Comparison of ENCODE assay signal across 9 mouse cellular contexts in the genomic region with DNA sequence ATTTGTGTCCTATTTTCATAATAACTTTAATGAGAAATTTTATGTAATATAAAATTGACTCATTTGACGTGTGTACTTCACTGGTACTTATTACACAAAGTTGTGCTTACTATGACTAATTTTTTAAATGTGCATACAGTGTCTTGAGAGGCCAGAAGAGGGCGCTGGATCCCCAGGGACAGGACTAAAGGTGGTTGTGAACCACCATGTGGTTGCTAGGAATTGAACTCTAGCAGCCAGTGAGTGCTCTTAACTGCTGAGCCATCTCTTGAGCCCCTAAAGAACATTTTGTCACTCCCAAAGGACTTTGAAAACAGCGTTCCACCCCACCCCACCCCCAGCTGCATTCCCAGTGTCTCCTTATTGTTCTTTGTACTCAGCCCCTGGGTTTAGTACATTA.
A peak's percentile ranks its signal among the peaks of the same experiment; 100 is the strongest.
DNase-seq lines count a peak whose midpoint lies in the region; ATAC-seq and TF ChIP-seq lines count a peak whose summit lies in the region.
"Had no signal": no experiment of that assay in that cellular context is flagged by ENCODE, and none has a peak within 500 bp of the region (broad histone marks: within the 10 kb centered on the region; RNA-seq: fewer than 3 reads in every experiment).

No protein-coding gene starts in this region.

- H3K9me3 ChIP-seq in hindbrain, embryonic 10.5 days = no peaks in the 10 kb centered on the region
- H3K9me3 ChIP-seq in hindbrain, embryonic 14.5 days (ENCODE audit: control insufficient read depth, low read length) = no peaks in the 10 kb centered on the region
- H3K9me3 ChIP-seq in forebrain, embryonic 16.5 days (ENCODE audit: control insufficient read depth, low read length) = no peaks in the 10 kb centered on the region
- H3K9me3 ChIP-seq: embryonic facial prominence, embryonic 13.5 days had no signal

- no peaks in the 10 kb centered on the region for H3K27me3 ChIP-seq in hindbrain, embryonic 10.5 days (ENCODE audit: insufficient read depth, poor library complexity, severe bottlenecking)
- H3K27me3 ChIP-seq in hindbrain, embryonic 14.5 days (ENCODE audit: control insufficient read depth, insufficient read depth, low read length) = no peaks in the 10 kb centered on the region
- H3K27me3 ChIP-seq in forebrain, embryonic 16.5 days (replicated peaks; ENCODE audit: control insufficient read depth, insufficient read depth, low read length) = no peaks in the 10 kb centered on the region
- H3K27me3 ChIP-seq: embryonic facial prominence, embryonic 13.5 days had no signal

- H3K36me3 ChIP-seq in hindbrain, embryonic 10.5 days = peaks cover 6% of the 10 kb centered on the region; the same call in 1 of the 2 replicates
- no peaks in the 10 kb centered on the region; the same call in 1 of the 2 replicates for H3K36me3 ChIP-seq in hindbrain, embryonic 14.5 days (replicated peaks; ENCODE audit: control insufficient read depth, insufficient read depth)
- H3K36me3 ChIP-seq in forebrain, embryonic 16.5 days (ENCODE audit: control insufficient read depth, insufficient read depth) = no peaks in the 10 kb centered on the region
- H3K36me3 ChIP-seq: embryonic facial prominence, embryonic 13.5 days had no signal

- H3K27ac ChIP-seq in hindbrain, embryonic 10.5 days = no peak overlapping the region
- H3K27ac ChIP-seq in hindbrain, embryonic 14.5 days = no peak overlapping the region
- H3K27ac ChIP-seq in forebrain, embryonic 16.5 days (ENCODE audit: low read length) = no peak overlapping the region
- H3K27ac ChIP-seq: embryonic facial prominence, embryonic 13.5 days had no signal

- H3K4me1 ChIP-seq in hindbrain, embryonic 10.5 days (replicated peaks) = no peaks in the 10 kb centered on the region
- no peaks in the 10 kb centered on the region for H3K4me1 ChIP-seq in hindbrain, embryonic 14.5 days (replicated peaks; ENCODE audit: control insufficient read depth, insufficient read depth, low read length)
- H3K4me1 ChIP-seq in lung, adult 2 months (ENCODE audit: control insufficient read depth, insufficient read depth, low read length) = 0 out of 2 replicates have a peak, but pooled peaks cover 2% of the 10 kb centered on the region
- no peaks in the 10 kb centered on the region for H3K4me1 ChIP-seq in forebrain, embryonic 16.5 days (replicated peaks; ENCODE audit: control insufficient read depth, insufficient read depth, low read length)
- H3K4me1 ChIP-seq: embryonic facial prominence, embryonic 13.5 days had no signal

- H3K9ac ChIP-seq in hindbrain, embryonic 14.5 days = no peak overlapping the region
- H3K9ac ChIP-seq in forebrain, embryonic 16.5 days (replicated peaks; ENCODE audit: low read depth, low read length) = no peak overlapping the region
- H3K9ac ChIP-seq: embryonic facial prominence, embryonic 13.5 days had no signal

- peak; percentile 67 for TF ChIP-seq CTCF in lung, adult 2 months (IDR thresholded peaks at IDR 0.05; ENCODE audit: insufficient read depth, low read length)

- H3K4me2 ChIP-seq in hindbrain, embryonic 14.5 days (replicated peaks) = no peak overlapping the region
- H3K4me2 ChIP-seq in forebrain, embryonic 16.5 days (ENCODE audit: low read length) = no peak overlapping the region
- H3K4me2 ChIP-seq: embryonic facial prominence, embryonic 13.5 days had no signal

- no peak overlapping the region for H3K4me3 ChIP-seq in hindbrain, embryonic 10.5 days
- H3K4me3 ChIP-seq in hindbrain, embryonic 14.5 days (replicated peaks; ENCODE audit: low read length) = no peak overlapping the region
- H3K4me3 ChIP-seq in lung, adult 2 months (replicated peaks; ENCODE audit: extremely low read depth, low read depth, low read length) = no peak overlapping the region
- H3K4me3 ChIP-seq in forebrain, embryonic 16.5 days (replicated peaks; ENCODE audit: low read length) = no peak overlapping the region
- H3K4me3 ChIP-seq: embryonic facial prominence, embryonic 13.5 days had no signal

- peak; percentile 42 for DNase-seq in hindbrain, embryonic 10.5 days (ENCODE audit: low spot score)
- no peak for DNase-seq in hindbrain, embryonic 14.5 days (ENCODE audit: low spot score)
- peak; percentile 81 to 84 for DNase-seq in B cell, adult 2 months
- peak; percentile 33 for DNase-seq in WW6 (ENCODE audit: low read depth, low spot score)
- peak; percentile 49 for DNase-seq in embryo, embryonic 11 days
- peak; percentile 64 for DNase-seq in lung, adult 2 months
- peak; percentile 75 for DNase-seq in testis, postnatal 10 days (ENCODE audit: low spot score)

- TF ChIP-seq POLR2A in lung, adult 2 months (IDR thresholded peaks at IDR 0.05; ENCODE audit: borderline replicate concordance, extremely low read depth, low read depth, low read length) = no peak

- WGBS in hindbrain, embryonic 10.5 days = 42% methylated on average over 3 of the region's 3 CpGs
- 41% methylated on average over 3 of the region's 3 CpGs for WGBS in hindbrain, embryonic 14.5 days
- WGBS in lung, adult 2 months = 46% methylated on average over 3 of the region's 3 CpGs
- 44% methylated on average over 3 of the region's 3 CpGs for WGBS in forebrain, embryonic 16.5 days

- no peak for ATAC-seq in hindbrain, embryonic 14.5 days (ENCODE audit: low FRiP score)
- ATAC-seq in forebrain, embryonic 16.5 days = no peak
